Mouse (Mus musculus) kidney, embryonic 14.5 days (tissue): ENCODE data around the gene Csnk2a2. TPM values are rescaled to one million over a fixed set of nuclear protein-coding genes. Genes with fewer than 3 reads are reported as not detected.

Experiments used
- ATAC-seq: fragments of 200-750 bp; cut with Nextera tagmentation; 2 replicates; pipeline ENCODE4 v1.8.0; 2017; ENCODE audit warnings: moderate number of reproducible peaks, mild to moderate bottlenecking, moderate TSS enrichment, moderate library complexity; ENCODE audit not compliant: low FRiP score, low TSS enrichment
- H3K27ac ChIP-seq: fragments of 300-500 bp; sonication (generic); 2 replicates; pipeline ENCODE4 v1.5.1; 2014; ENCODE audit warnings: low read depth, mild to moderate bottlenecking, low read length, moderate library complexity, mixed read lengths
- H3K27me3 ChIP-seq: fragments of 300-500 bp; sonication (generic); 2 replicates; pipeline ENCODE4 v1.6.1; 2014; ENCODE audit warnings: mild to moderate bottlenecking, low read length; ENCODE audit not compliant: control insufficient read depth, insufficient read depth
- H3K36me3 ChIP-seq: fragments of 300-500 bp; sonication (generic); 2 replicates; pipeline ENCODE4 v1.6.1; 2014; ENCODE audit warnings: low read length, mixed read lengths; ENCODE audit not compliant: control insufficient read depth, insufficient read depth
- H3K4me1 ChIP-seq: fragments of 300-500 bp; sonication (generic); 2 replicates; pipeline ENCODE4 v1.6.1; 2014; ENCODE audit warnings: low read length, mixed read lengths; ENCODE audit not compliant: control insufficient read depth, insufficient read depth
- H3K4me2 ChIP-seq: fragments of 300-500 bp; sonication (generic); replicated peaks from 2 replicates; pipeline ENCODE4 v1.6.1; 2014; ENCODE audit warnings: low read depth, mild to moderate bottlenecking, low read length
- H3K4me3 ChIP-seq: fragments of 300-500 bp; sonication (generic); 2 replicates; pipeline ENCODE4 v1.5.1; 2014; ENCODE audit warnings: mild to moderate bottlenecking, low read length
- H3K9ac ChIP-seq: fragments of 300-500 bp; sonication (generic); 2 replicates; pipeline ENCODE4 v1.6.1; 2014; ENCODE audit warnings: low read depth, mild to moderate bottlenecking, low read length, moderate library complexity
- H3K9me3 ChIP-seq: fragments of 300-500 bp; sonication (generic); 2 replicates; pipeline ENCODE4 v1.6.1; 2016; ENCODE audit warnings: low read length; ENCODE audit not compliant: control insufficient read depth
- WGBS: fragments of 180-500 bp; shearing (Covaris S2); extraction: QIAGEN DNeasy Blood & Tissue Kit; methylation state at CpG from one replicate; pipeline ENCODE4 v1.1.7; 2014; 5-methylcytosine and 5-hydroxymethylcytosine counted together
- polyA plus RNA-seq: library from polyadenylated mRNA; unstranded; fragments of >200 nt; fragmentation: Nextera tagmentation; extraction: Ambion mirVana; gene quantifications from 2 replicates; pipeline ENCODE4 v1.2.1, GENCODE M21; 2014

The Csnk2a2 gene
- polyA plus RNA-seq, 1 experiment from 2014 or later: 20.7 TPM

DNA sequence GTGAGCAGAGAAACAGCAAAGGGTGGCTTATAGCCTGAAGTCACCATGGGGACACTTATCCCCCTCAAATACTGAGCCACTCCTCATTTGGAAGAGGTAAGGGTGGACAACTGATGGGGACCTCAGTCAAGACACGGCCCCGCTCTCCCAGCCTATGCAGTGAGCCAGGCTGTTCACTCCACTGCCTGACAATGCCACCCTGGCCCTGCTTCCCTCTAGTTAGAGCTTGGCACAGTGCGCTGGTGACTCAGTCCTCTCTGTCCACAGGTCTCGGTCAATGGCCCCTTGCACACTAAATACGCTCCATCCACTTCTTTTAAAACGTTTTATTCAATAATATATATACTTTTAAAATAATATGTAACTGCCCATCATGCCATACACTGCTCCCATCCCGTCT is 42.2 kb downstream of the Csnk2a2 start:
- Histone ChIP-seq H3K9ac (no peak overlapping the region), H3K4me3 (no peak overlapping the region), H3K9me3 (no peaks in the 10 kb centered on the region), H3K27me3 (no peaks in the 10 kb centered on the region), H3K4me1 (no peaks in the 10 kb centered on the region), H3K4me2 (no peak overlapping the region), H3K36me3 (peaks cover 41% of the 10 kb centered on the region), H3K27ac (no peak overlapping the region)
- WGBS: 89% methylated on average over 7 of the region's 7 CpGs
- no peak for ATAC-seq

DNA sequence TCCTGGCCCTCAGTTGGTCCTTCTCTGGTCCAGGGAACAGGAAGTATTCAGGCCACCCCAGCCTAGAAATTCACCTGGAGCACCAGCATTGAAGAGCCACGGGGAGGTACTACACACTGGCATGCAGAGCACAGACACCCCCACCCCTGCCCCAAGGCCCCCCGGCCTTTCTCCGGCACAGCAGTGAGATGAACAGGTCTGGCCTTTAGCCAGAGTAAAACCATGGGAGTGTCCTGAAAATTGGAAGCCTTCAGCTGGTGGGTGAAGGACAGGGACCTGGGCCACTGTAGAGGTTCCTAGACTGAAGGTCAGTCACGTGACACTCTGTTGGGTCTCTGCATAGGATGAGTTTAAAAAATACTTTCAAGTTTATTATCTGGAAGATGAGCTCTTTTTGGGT is 44.8 kb downstream of the Csnk2a2 start:
- Histone ChIP-seq H3K9ac (no peak overlapping the region), H3K4me2 (no peak overlapping the region), H3K4me3 (no peak overlapping the region), H3K36me3 (peaks cover 17% of the 10 kb centered on the region), H3K27me3 (no peaks in the 10 kb centered on the region), H3K9me3 (no peaks in the 10 kb centered on the region), H3K4me1 (no peaks in the 10 kb centered on the region), H3K27ac (no peak overlapping the region)
- WGBS: 85% methylated on average over 4 of the region's 4 CpGs
- ATAC-seq: no peak

DNA sequence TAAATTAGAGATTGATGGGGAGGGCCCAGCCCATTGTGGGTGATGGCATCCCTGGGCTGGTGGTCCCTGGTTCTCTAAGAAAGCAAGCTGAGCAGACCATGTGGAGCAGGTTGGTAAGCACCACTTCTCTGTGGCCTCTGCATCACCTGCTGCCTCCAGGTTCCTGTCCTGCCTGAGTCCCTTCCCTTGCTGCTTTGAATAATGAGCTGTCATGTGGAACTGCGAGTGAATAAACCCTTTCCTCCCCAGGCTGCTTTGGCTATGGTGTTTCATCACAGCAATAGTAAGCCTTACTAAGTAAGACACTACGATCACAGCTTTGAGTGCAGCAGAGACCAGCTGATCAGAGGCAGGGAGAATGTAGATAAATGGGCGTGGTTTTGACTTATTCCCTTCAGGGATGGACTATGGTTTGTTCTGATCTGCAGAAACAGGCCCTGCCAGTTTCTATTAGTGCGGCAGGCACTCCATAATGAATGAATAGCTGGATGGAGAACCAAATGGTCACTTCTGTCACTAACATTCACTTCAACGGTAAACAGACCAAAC is 48.3 kb downstream of the Csnk2a2 start:
- Histone ChIP-seq H3K9me3 (no peaks in the 10 kb centered on the region), H3K9ac (no peak overlapping the region), H3K4me2 (no peak overlapping the region), H3K4me1 (no peaks in the 10 kb centered on the region), H3K27me3 (no peaks in the 10 kb centered on the region), H3K36me3 (no peaks in the 10 kb centered on the region), H3K4me3 (no peak overlapping the region), H3K27ac (no peak overlapping the region)
- 58% methylated on average over 5 of the region's 5 CpGs for WGBS
- no peak for ATAC-seq

DNA sequence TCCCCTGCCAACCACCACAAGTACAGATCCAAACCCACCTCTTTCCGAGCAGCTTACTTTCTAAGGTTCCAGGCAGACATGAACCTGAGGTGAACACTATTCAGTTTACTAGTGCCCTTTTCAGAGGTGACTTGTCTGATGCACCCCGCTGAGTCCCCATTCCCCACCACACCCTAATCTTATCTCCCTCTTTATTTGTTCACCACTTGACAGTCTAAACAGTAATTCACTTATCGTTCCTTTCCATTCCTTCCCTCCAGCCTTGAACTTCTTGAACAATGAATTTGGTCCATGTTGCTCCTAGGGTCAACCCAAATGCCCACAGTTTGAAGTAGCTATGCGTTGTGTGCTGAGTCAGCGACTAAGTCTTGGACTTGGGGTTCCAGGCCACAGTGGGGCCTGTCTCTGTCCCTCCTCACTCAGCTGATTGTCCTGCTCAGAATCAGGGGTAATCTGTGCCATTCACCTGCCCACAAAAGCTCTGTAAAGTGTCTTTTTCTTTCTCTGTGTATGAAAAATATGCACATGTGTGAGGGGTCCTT is 49.6 kb downstream of the Csnk2a2 start:
- no peaks in the 10 kb centered on the region for H3K27me3 ChIP-seq
- H3K36me3 ChIP-seq: no peaks in the 10 kb centered on the region
- ATAC-seq: no peak
- H3K4me3 ChIP-seq: no peak overlapping the region
- H3K4me1 ChIP-seq: no peaks in the 10 kb centered on the region
- no peak overlapping the region for H3K4me2 ChIP-seq
- H3K9ac ChIP-seq: no peak overlapping the region
- 87% methylated on average over 5 of the region's 5 CpGs for WGBS
- no peaks in the 10 kb centered on the region for H3K9me3 ChIP-seq
- H3K27ac ChIP-seq: no peak overlapping the region

DNA sequence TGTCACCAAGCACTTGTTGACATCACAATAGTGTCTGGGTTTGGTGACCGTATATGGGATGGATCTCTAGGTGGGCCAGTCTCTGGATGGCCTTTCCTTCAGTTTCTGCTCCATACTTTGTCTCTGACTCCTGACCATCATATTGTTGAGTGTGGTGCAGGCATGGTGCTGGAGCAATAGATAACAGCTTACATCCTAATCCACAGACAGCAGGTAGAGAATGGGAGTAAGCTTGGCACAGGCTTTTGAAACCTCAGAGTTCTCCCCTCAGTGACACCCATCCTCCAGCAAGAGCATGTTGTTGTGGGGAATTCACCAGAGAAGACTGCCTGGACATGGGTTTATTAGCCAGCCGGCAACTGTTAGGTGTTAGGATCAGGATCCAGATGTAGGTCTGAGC is 50.4 kb downstream of the Csnk2a2 start:
- H3K9me3 ChIP-seq: no peaks in the 10 kb centered on the region
- H3K36me3 ChIP-seq: no peaks in the 10 kb centered on the region
- H3K27ac ChIP-seq: no peak overlapping the region
- H3K4me2 ChIP-seq: no peak overlapping the region
- H3K9ac ChIP-seq: no peak overlapping the region
- no peak for ATAC-seq
- no peaks in the 10 kb centered on the region for H3K4me1 ChIP-seq
- H3K4me3 ChIP-seq: no peak overlapping the region
- H3K27me3 ChIP-seq: no peaks in the 10 kb centered on the region
- 93% methylated on average over 2 of the region's 2 CpGs for WGBS

DNA sequence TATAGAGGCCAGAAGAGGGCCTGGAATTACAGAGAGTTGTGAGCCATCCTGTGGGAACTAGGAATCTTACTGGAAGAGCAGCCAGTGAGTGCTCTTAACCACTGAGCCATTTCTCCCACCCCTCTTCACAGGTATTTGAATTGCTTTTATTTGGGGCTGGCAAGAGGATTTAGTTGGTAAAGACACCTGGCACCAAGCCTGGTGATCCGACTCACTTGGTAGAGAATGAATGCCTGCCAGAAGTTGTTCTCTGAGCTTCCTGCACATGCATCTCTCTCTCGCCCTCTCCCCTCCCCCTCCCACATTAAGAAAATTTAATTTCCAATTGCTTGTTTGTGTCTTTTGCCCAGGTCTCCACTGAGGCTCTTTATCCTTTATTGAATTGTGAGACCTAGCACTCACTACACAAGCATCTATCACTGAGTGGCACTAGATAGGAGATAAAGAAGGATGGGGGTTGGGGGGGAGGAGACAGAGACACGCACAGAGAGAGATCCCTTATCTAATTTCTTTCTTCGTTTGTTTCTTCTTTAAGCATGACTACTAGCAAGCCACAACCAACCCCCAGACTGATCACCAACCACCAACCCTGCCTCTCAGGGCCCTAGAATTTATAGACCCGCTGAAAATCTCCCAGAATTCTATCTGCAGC is 52.4 kb downstream of the Csnk2a2 start:
- 71% methylated on average over 5 of the region's 5 CpGs for whole genome bisulfite sequencing

DNA sequence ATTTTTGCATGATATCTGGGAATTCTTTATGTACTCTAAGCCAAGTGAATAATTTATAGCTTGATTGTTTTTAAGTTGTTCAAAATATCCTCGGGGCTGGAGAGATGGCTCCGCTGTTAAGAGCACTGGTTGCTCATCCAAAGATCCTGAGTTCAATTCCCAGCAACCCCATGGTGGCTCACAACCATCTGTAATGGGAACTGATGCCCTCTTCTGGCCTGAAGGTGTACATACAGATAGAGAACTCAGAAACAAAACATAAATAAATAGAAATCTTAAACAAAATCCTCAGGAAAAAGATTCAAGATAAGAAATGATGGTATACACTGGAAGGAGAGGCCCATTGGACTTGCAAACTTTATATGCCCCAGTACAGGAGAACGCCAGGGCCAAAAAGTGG is 53.9 kb downstream of the Csnk2a2 start:
- H3K9ac ChIP-seq: no peak overlapping the region
- no peak overlapping the region for H3K27ac ChIP-seq
- no peaks in the 10 kb centered on the region for H3K27me3 ChIP-seq
- ATAC-seq: no peak
- H3K4me3 ChIP-seq: no peak overlapping the region
- H3K4me1 ChIP-seq: peaks cover 16% of the 10 kb centered on the region
- no peaks in the 10 kb centered on the region for H3K9me3 ChIP-seq
- WGBS: 85% methylated on average over 3 of the region's 3 CpGs
- no peak overlapping the region for H3K4me2 ChIP-seq
- no peaks in the 10 kb centered on the region for H3K36me3 ChIP-seq

More for the DNA sequence above, 52.4 kb downstream of the Csnk2a2 start:
- no peak overlapping the region for H3K9ac ChIP-seq
- no peaks in the 10 kb centered on the region for H3K27me3 ChIP-seq
- no peaks in the 10 kb centered on the region for H3K9me3 ChIP-seq
- H3K36me3 ChIP-seq: no peaks in the 10 kb centered on the region
- no peak for ATAC-seq
- peaks cover 15% of the 10 kb centered on the region for H3K4me1 ChIP-seq
- no peak overlapping the region for H3K27ac ChIP-seq
- no peak overlapping the region for H3K4me2 ChIP-seq
- no peak overlapping the region for H3K4me3 ChIP-seq

DNA sequence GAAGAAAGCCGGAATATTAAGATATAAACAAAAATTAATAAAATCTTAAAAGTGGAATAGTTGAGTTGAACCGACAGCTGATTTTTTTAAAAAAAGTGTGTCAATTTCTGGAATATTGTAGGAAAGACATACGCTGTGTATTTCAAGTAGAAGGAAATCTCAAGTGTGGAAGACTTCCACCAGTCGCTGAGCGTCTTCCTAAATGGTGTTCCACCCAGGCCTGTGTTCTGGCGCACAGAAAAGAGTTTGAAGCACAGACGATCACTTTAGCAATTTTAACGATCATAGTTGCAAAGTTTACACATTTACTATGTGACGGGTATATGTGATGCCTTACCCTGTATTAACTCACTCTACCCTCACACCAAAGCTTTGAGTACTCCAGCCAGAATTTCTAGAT is 54.4 kb downstream of the Csnk2a2 start:
- Histone ChIP-seq H3K4me3 (peak overlapping the region; percentile 97), H3K4me1 (peaks cover 18% of the 10 kb centered on the region), H3K27ac (no peak overlapping the region), H3K9ac (no peak overlapping the region), H3K4me2 (no peak overlapping the region), H3K9me3 (no peaks in the 10 kb centered on the region), H3K27me3 (no peaks in the 10 kb centered on the region), H3K36me3 (no peaks in the 10 kb centered on the region)
- ATAC-seq: no peak
- 92% methylated on average over 9 of the region's 9 CpGs for WGBS

DNA sequence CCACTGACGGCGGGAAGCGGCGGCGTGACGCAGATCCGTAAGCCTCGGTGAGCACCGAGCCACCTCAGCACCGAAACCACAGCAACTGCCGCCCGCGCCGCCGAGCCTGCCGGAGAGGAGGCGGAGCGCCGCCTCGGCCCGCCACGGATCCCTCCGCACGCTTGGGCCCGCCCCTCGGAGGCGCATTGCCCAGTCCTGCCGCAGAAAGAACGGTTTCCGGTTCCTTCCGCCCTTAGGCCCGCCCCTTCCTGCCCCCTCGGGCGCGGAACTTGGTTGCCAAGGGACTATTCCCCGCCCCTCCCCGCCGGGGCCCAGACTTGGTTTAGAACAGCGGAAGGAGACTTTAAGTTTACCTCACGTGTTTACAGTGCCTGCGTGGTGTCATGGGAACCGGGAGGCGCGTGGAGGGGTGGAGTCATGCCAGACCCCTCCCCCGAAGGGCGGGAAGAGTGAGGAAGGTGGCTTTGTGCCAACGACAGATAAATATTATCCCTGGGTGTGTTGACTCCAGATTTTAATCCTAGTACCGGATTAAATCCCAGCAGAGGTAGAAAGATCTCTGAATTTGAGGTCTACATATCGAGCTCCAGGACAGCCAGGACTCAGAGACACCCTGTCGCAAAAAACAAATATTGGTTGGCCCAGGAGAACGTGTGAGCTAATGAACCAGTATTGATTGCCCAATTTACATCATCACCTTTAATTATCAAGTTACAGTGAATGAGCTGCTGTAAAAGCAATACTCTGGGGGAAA is 55.0 kb downstream of the Csnk2a2 start, which contains the start of gene Cfap20:
TSS of gene Cfap20 (minus strand) at position 184 of the 754 bp plus-strand sequence.
- under 1% methylated on average over 49 of the region's 51 CpGs for WGBS
- H3K9me3 ChIP-seq: no peaks in the 10 kb centered on the region
- H3K4me3 ChIP-seq: peak within 1 kb of the TSS; percentile 97
- H3K36me3 ChIP-seq: no peaks in the 10 kb centered on the region
- ATAC-seq: peak; percentile 99
- peak within 1 kb of the TSS; percentile 91 for H3K27ac ChIP-seq
- H3K27me3 ChIP-seq: no peaks in the 10 kb centered on the region
- H3K4me2 ChIP-seq: peak within 1 kb of the TSS; percentile 72
- H3K4me1 ChIP-seq: peaks cover 24% of the 10 kb centered on the region
- peak within 1 kb of the TSS; percentile 94 for H3K9ac ChIP-seq
